Mouse (Mus musculus) embryonic fibroblast, embryonic 13.5 days (primary cell): ENCODE measurements around the gene Dao.

Experiments
- CTCF ChIP-seq: IDR thresholded peaks from 2 replicates; pipeline ENCODE4 v1.5.1; 2011; ENCODE audit warnings: mild to moderate bottlenecking, control low read depth, low read length, moderate library complexity, borderline replicate concordance; ENCODE audit not compliant: insufficient read depth
- POLR2A ChIP-seq: IDR thresholded peaks from 2 replicates; pipeline ENCODE4 v1.6.1; 2011; ENCODE audit warnings: low read depth, mild to moderate bottlenecking, control low read depth, low read length, moderate library complexity

GRCm38 (mm10) chr5:113981171-113981570, 22.3 kb upstream of the Dao start:
- TF ChIP-seq CTCF = no peak
- TF ChIP-seq POLR2A = no peak
